Mouse (Mus musculus): ENCODE data around the gene Itpkb. TPM values are rescaled to one million over a fixed set of nuclear protein-coding genes. Genes with fewer than 3 reads are reported as not detected.

Gene Itpkb
- polyA plus RNA-seq, 1 experiment: 55.6 TPM

DNA sequence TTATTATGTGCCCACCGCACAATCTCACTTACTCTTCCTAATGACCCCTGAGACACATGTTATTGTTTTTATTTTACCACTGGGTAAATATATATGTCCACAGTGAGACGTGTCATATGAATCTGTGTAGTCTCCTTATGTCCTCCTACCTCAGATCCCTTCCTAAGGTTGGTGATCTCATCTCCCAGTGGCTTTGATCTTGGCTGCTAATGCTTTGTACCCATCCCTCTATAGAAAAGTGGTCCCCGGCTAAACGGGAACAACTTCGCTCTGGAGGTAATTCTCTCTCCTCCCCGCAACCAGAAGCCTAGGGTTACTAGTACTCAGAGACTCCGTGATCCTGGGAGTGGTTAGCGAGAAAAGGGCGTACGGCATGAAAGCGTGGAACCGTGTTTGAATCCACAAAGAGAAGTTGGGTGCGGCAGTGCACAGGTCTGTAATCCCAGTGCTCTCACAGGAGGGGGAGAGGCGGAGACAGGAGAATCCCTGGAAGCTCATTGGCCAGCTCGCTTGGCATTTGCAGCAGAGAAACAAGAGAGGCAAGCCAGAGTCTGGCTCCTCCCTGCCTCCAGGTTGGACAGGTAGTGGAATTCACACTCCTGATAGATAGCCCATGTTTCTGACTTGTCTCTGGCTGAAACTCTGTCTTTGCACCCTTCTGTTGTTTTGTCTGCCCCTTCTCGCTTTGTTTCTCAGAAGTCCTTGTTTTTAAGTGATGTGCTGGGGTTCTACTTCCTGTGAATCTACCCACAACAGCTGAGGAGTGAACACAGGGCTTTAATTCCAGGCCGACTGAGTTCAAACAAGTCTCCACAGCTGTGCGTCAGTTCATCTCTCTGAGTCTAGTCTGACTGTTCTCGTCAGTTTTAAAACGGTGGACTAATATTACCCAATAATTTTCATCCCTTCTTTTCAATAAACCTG is 16.5 kb upstream of the Itpkb start:
- Histone ChIP-seq H3K4me1 (ENCODE audit: control insufficient read depth, insufficient read depth, low read length) (peaks cover 9% of the 10 kb centered on the region), H3K4me3 (replicated peaks; ENCODE audit: extremely low read depth, low read depth, low read length) (no peak overlapping the region)
- TF ChIP-seq CTCF (IDR thresholded peaks at IDR 0.05; ENCODE audit: insufficient read depth, low read length): no peak
- no peak for TF ChIP-seq POLR2A (IDR thresholded peaks at IDR 0.05; ENCODE audit: borderline replicate concordance, extremely low read depth, low read depth, low read length)
- 33% methylated on average over 20 of the region's 20 CpGs for WGBS
- DNase-seq: peak; percentile 56

DNA sequence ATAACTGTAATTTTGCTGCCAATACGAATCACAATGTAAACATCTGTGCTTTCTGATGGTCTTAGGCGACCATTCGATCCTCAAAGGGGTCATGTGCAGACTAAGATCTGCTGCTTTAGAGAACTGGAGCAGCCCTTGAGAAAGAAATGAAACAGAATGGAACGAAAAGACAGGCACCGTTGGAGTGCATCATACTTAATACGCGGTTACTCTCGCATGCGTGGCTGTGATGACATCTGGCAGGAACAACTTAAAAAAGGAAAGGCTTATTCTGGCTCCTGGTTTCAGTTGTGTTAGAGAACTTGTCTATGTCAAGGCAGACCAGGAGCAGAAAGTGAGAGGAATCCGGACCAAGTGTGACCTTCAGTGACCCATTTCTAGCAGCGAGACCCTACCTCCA is 15.6 kb upstream of the Itpkb start:
- no peak overlapping the region for H3K4me3 ChIP-seq (replicated peaks; ENCODE audit: extremely low read depth, low read depth, low read length)
- TF ChIP-seq POLR2A (IDR thresholded peaks at IDR 0.05; ENCODE audit: borderline replicate concordance, extremely low read depth, low read depth, low read length) (no peak), CTCF (IDR thresholded peaks at IDR 0.05; ENCODE audit: insufficient read depth, low read length) (no peak)
- H3K4me1 ChIP-seq (ENCODE audit: control insufficient read depth, insufficient read depth, low read length): peaks cover 9% of the 10 kb centered on the region
- 66% methylated on average over 11 of the region's 11 CpGs for WGBS
- no peak for DNase-seq

DNA sequence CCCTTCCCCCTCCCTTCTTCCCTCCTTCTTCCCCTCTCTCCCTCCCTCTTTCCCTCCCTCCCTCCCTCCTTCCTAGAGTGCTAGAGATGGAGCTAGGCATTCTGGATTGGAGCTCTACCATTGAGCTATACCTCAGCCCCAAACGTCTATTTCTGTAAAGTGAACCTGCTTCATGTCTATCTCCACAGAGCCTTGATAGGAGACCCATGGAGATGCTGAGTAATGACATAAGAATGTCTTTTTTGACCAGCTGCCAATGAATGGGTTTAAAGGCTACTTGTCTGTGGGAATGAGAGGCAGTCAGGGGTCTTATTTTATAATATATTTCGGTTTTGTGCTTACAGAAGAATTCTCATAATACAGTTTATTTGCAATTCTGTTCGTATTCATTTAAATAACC is 15.2 kb upstream of the Itpkb start:
- no peak overlapping the region for H3K4me3 ChIP-seq (replicated peaks; ENCODE audit: extremely low read depth, low read depth, low read length)
- peaks cover 9% of the 10 kb centered on the region for H3K4me1 ChIP-seq (ENCODE audit: control insufficient read depth, insufficient read depth, low read length)
- no peak for TF ChIP-seq POLR2A (IDR thresholded peaks at IDR 0.05; ENCODE audit: borderline replicate concordance, extremely low read depth, low read depth, low read length)
- TF ChIP-seq CTCF (IDR thresholded peaks at IDR 0.05; ENCODE audit: insufficient read depth, low read length): no peak
- DNase-seq: no peak
- WGBS: 63% methylated on average over 3 of the region's 3 CpGs

DNA sequence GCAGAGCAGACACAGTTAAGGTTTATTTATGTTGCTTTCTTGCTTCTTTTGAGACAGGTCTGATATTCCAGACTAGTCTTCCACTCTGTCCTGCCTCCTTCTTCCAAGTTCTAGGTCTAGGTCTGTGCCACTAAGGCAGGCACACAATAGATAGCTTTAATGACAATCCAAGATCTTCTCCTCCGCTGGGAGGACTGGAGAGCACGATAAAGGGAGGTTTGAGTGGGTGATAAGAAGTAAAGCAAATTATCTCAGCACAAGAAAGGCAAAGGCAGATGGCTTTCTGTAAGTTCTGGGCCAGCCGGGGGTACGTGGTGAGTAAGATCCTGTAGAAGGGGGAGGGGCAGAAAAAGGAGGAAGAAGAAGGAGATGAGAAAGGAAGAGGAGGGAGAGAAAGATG is 12.8 kb upstream of the Itpkb start:
- 74% methylated on average over 4 of the region's 4 CpGs for WGBS

DNA sequence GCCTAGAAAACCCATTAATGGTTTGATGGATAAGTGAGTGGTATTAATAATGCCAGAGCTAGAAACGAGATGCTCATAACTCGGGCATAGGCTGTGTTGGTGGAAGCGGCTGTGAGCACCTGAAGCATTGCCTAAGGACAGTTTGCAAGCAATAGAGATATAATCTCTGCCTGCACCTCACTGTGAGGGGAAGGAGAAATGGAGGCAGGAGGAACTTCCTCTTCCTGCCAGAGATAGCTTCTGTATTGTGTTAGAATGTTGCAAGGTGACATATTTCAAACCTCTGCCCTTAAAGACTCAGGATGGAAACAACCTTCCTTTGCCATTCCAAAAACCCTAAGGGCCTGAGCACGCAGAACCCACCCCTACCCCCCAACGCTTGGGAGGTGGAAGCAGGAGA is 11.9 kb upstream of the Itpkb start:
- H3K4me1 ChIP-seq (ENCODE audit: control insufficient read depth, insufficient read depth, low read length): no peaks in the 10 kb centered on the region; the same call in 1 of the 2 replicates
- TF ChIP-seq CTCF (IDR thresholded peaks at IDR 0.05; ENCODE audit: insufficient read depth, low read length): no peak
- TF ChIP-seq POLR2A (IDR thresholded peaks at IDR 0.05; ENCODE audit: borderline replicate concordance, extremely low read depth, low read depth, low read length): no peak
- 64% methylated on average over 5 of the region's 5 CpGs for WGBS
- DNase-seq: no peak
- H3K4me3 ChIP-seq (replicated peaks; ENCODE audit: extremely low read depth, low read depth, low read length): no peak overlapping the region

More for the DNA sequence above, 12.8 kb upstream of the Itpkb start:
- DNase-seq: no peak
- TF ChIP-seq CTCF (IDR thresholded peaks at IDR 0.05; ENCODE audit: insufficient read depth, low read length) (no peak), POLR2A (IDR thresholded peaks at IDR 0.05; ENCODE audit: borderline replicate concordance, extremely low read depth, low read depth, low read length) (no peak)
- H3K4me3 ChIP-seq (replicated peaks; ENCODE audit: extremely low read depth, low read depth, low read length): no peak overlapping the region
- peaks cover 7% of the 10 kb centered on the region for H3K4me1 ChIP-seq (ENCODE audit: control insufficient read depth, insufficient read depth, low read length)

DNA sequence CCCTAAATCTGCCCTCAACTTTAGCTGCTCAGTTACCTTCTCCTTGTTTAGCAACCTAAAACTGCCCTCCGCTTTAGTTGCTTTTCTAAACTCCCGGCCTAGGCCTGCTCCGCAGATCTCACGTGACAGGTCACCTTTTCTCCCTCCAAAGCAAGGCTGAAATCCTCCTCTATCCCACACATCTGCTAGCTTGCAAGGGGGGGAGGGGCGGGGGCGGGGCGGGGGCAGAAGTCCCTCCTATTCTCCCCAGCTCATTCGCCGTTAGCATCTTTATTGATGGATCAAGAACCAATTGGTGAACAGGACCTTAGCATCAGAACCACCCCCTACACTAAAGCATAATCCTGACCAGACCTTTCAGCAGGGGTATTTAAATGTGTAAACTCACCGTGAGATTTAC is 10.4 kb upstream of the Itpkb start:
- no peak for TF ChIP-seq POLR2A (IDR thresholded peaks at IDR 0.05; ENCODE audit: borderline replicate concordance, extremely low read depth, low read depth, low read length)
- no peak for TF ChIP-seq CTCF (IDR thresholded peaks at IDR 0.05; ENCODE audit: insufficient read depth, low read length)
- WGBS: 55% methylated on average over 10 of the region's 10 CpGs

DNA sequence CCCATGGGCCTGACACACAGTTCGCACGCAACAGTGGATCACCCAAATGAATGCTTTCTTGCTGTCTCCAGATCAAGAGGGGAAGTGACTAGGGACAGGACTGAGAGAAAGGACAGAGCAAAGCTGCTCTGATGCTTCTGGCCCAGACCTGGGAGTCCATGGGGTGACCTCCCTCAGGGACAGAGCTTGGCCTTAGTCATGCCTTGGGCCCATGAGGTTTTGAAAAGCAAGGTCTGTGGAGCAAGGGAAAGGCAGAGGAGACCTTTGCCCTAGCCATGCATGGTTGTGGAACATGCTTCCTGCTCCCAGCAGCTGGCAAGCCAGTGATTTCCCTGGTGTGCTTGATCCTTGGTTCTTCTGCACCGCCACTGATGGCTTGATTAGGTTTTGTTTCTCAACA is 7.4 kb upstream of the Itpkb start:
- 91% methylated on average over 3 of the region's 3 CpGs for WGBS
- no peaks in the 10 kb centered on the region; the same call in 1 of the 2 replicates for H3K4me1 ChIP-seq (ENCODE audit: control insufficient read depth, insufficient read depth, low read length)
- TF ChIP-seq CTCF (IDR thresholded peaks at IDR 0.05; ENCODE audit: insufficient read depth, low read length) (no peak), POLR2A (IDR thresholded peaks at IDR 0.05; ENCODE audit: borderline replicate concordance, extremely low read depth, low read depth, low read length) (no peak)
- DNase-seq: no peak
- no peak overlapping the region for H3K4me3 ChIP-seq (replicated peaks; ENCODE audit: extremely low read depth, low read depth, low read length)

More for the DNA sequence above, 10.4 kb upstream of the Itpkb start:
- DNase-seq: no peak
- Histone ChIP-seq H3K4me3 (replicated peaks; ENCODE audit: extremely low read depth, low read depth, low read length) (no peak overlapping the region), H3K4me1 (ENCODE audit: control insufficient read depth, insufficient read depth, low read length) (no peaks in the 10 kb centered on the region; the same call in 1 of the 2 replicates)

DNA sequence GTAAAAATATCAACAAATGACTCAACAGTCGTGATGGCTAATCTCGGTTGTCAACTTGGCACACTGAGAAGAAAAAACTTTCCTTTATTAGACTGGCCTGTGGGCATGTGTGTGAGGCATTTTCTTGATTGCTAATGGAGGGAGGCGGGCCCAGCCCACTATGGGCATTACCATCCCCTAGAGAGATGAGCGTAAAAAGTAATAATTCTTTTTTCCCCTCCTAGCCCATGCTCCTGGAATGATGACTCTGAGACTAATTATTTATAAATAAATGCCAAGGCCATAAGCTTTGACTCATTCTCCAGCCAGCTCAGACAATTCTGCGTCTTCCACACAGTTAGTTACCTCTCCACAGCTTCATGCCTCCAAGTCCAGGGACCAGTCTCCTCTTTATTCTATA is 6.8 kb upstream of the Itpkb start:
- Histone ChIP-seq H3K4me3 (replicated peaks; ENCODE audit: extremely low read depth, low read depth, low read length) (no peak overlapping the region), H3K4me1 (ENCODE audit: control insufficient read depth, insufficient read depth, low read length) (no peaks in the 10 kb centered on the region)
- 69% methylated on average over 5 of the region's 5 CpGs for WGBS
- TF ChIP-seq POLR2A (IDR thresholded peaks at IDR 0.05; ENCODE audit: borderline replicate concordance, extremely low read depth, low read depth, low read length): no peak
- no peak for TF ChIP-seq CTCF (IDR thresholded peaks at IDR 0.05; ENCODE audit: insufficient read depth, low read length)
- no peak for DNase-seq

DNA sequence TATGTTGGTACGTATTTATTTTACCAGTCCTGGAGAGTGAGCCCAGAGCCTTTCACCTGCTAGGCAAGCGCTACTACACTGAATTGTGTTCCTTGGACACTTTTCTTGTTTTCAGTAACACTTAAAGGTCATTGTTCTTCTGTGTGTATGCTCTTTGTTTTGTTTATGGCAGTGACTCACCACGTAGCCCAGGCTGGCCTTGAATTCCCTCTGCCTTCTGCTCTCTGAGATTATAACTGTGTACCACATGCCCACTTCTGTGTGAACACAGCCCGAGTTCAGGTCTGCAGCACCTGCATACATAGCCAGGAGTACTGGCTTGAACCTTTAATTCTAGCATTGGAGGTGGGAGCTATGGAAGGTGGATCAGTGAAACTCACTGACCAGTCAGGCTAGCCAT is 6.0 kb upstream of the Itpkb start:
- Histone ChIP-seq H3K4me3 (replicated peaks; ENCODE audit: extremely low read depth, low read depth, low read length) (no peak overlapping the region), H3K4me1 (ENCODE audit: control insufficient read depth, insufficient read depth, low read length) (peaks cover 5% of the 10 kb centered on the region)
- no peak for DNase-seq
- TF ChIP-seq POLR2A (IDR thresholded peaks at IDR 0.05; ENCODE audit: borderline replicate concordance, extremely low read depth, low read depth, low read length): no peak
- no peak for TF ChIP-seq CTCF (IDR thresholded peaks at IDR 0.05; ENCODE audit: insufficient read depth, low read length)
- 81% methylated on average over 4 of the region's 4 CpGs for WGBS

Measured in lung, adult 2 months (tissue).